Mouse (Mus musculus): Measurements from ENCODE around the gene Fmnl2. TPM values are rescaled to one million over a fixed set of nuclear protein-coding genes. Genes with fewer than 3 reads are reported as not detected.

Gene Fmnl2
- polyA plus RNA-seq, 1 experiment from 2014 or later, result 19.5 TPM

GRCm38 (mm10) chr2:52949556-52949955 lies 91.9 kb downstream of the Fmnl2 start:
- no peak overlapping the region for H3K27ac ChIP-seq (ENCODE audit: low read depth, low read length)
- ATAC-seq (ENCODE audit: low FRiP score) (no peak), DNase-seq (ENCODE audit: low spot score) (no peak)
- no peak overlapping the region for H3K9ac ChIP-seq (ENCODE audit: low read depth, low read length)
- H3K4me1 ChIP-seq (replicated peaks; ENCODE audit: control insufficient read depth, insufficient read depth, low read length), result no peaks in the 10 kb centered on the region
- 95% methylated on average over 4 of the region's 4 CpGs for WGBS
- H3K36me3 ChIP-seq (ENCODE audit: control insufficient read depth, insufficient read depth, low read length), result no peaks in the 10 kb centered on the region
- no peak overlapping the region for H3K4me2 ChIP-seq (replicated peaks; ENCODE audit: low read depth, low read length)
- no peaks in the 10 kb centered on the region for H3K27me3 ChIP-seq (ENCODE audit: control insufficient read depth, insufficient read depth, low read length)
- H3K4me3 ChIP-seq (ENCODE audit: low read depth, low read length), result no peak overlapping the region
- no peaks in the 10 kb centered on the region for H3K9me3 ChIP-seq (ENCODE audit: control insufficient read depth, low read length)

GRCm38 (mm10) chr2:52950226-52950625 lies 92.6 kb downstream of the Fmnl2 start:
- H3K27ac ChIP-seq (ENCODE audit: low read depth, low read length), result no peak overlapping the region
- H3K4me3 ChIP-seq (ENCODE audit: low read depth, low read length), result no peak overlapping the region
- H3K27me3 ChIP-seq (ENCODE audit: control insufficient read depth, insufficient read depth, low read length), result no peaks in the 10 kb centered on the region
- no peaks in the 10 kb centered on the region for H3K9me3 ChIP-seq (ENCODE audit: control insufficient read depth, low read length)
- no peak overlapping the region for H3K4me2 ChIP-seq (replicated peaks; ENCODE audit: low read depth, low read length)
- no peaks in the 10 kb centered on the region for H3K36me3 ChIP-seq (ENCODE audit: control insufficient read depth, insufficient read depth, low read length)
- DNase-seq (ENCODE audit: low spot score), result no peak
- WGBS, result 72% methylated on average over 4 of the region's 4 CpGs
- no peak for ATAC-seq (ENCODE audit: low FRiP score)
- no peak overlapping the region for H3K9ac ChIP-seq (ENCODE audit: low read depth, low read length)
- no peaks in the 10 kb centered on the region for H3K4me1 ChIP-seq (replicated peaks; ENCODE audit: control insufficient read depth, insufficient read depth, low read length)

- no peak for DNase-seq (ENCODE audit: low spot score)
- Histone ChIP-seq H3K4me2 (replicated peaks; ENCODE audit: low read depth, low read length) (no peak overlapping the region), H3K9me3 (ENCODE audit: control insufficient read depth, low read length) (no peaks in the 10 kb centered on the region), H3K4me1 (replicated peaks; ENCODE audit: control insufficient read depth, insufficient read depth, low read length) (no peaks in the 10 kb centered on the region), H3K36me3 (ENCODE audit: control insufficient read depth, insufficient read depth, low read length) (no peaks in the 10 kb centered on the region), H3K27ac (ENCODE audit: low read depth, low read length) (no peak overlapping the region), H3K27me3 (ENCODE audit: control insufficient read depth, insufficient read depth, low read length) (no peaks in the 10 kb centered on the region), H3K9ac (ENCODE audit: low read depth, low read length) (no peak overlapping the region), H3K4me3 (ENCODE audit: low read depth, low read length) (no peak overlapping the region)
- WGBS, result 86% methylated on average over 6 of the region's 6 CpGs
- ATAC-seq (ENCODE audit: low FRiP score), result no peak
These were observed 94.6 kb downstream of the Fmnl2 start for GRCm38 (mm10) chr2:52952202-52952730.

- Histone ChIP-seq H3K9me3 (ENCODE audit: control insufficient read depth, low read length) (no peaks in the 10 kb centered on the region), H3K4me2 (replicated peaks; ENCODE audit: low read depth, low read length) (no peak overlapping the region), H3K4me3 (ENCODE audit: low read depth, low read length) (no peak overlapping the region), H3K27ac (ENCODE audit: low read depth, low read length) (no peak overlapping the region), H3K9ac (ENCODE audit: low read depth, low read length) (no peak overlapping the region), H3K27me3 (ENCODE audit: control insufficient read depth, insufficient read depth, low read length) (no peaks in the 10 kb centered on the region), H3K4me1 (replicated peaks; ENCODE audit: control insufficient read depth, insufficient read depth, low read length) (peaks cover 17% of the 10 kb centered on the region), H3K36me3 (ENCODE audit: control insufficient read depth, insufficient read depth, low read length) (no peaks in the 10 kb centered on the region)
- WGBS, result 75% methylated on average over 8 of the region's 8 CpGs
- DNase-seq (ENCODE audit: low spot score) (no peak), ATAC-seq (ENCODE audit: low FRiP score) (no peak)
These were observed 97.4 kb downstream of the Fmnl2 start for GRCm38 (mm10) chr2:52955090-52955489.

GRCm38 (mm10) chr2:52955831-52956230 lies 98.2 kb downstream of the Fmnl2 start:
- WGBS, result 94% methylated on average over 10 of the region's 10 CpGs
- Histone ChIP-seq H3K4me3 (ENCODE audit: low read depth, low read length) (no peak overlapping the region), H3K9ac (ENCODE audit: low read depth, low read length) (no peak overlapping the region), H3K27ac (ENCODE audit: low read depth, low read length) (no peak overlapping the region), H3K4me2 (replicated peaks; ENCODE audit: low read depth, low read length) (no peak overlapping the region), H3K27me3 (ENCODE audit: control insufficient read depth, insufficient read depth, low read length) (no peaks in the 10 kb centered on the region), H3K36me3 (ENCODE audit: control insufficient read depth, insufficient read depth, low read length) (no peaks in the 10 kb centered on the region), H3K4me1 (replicated peaks; ENCODE audit: control insufficient read depth, insufficient read depth, low read length) (peaks cover 17% of the 10 kb centered on the region), H3K9me3 (ENCODE audit: control insufficient read depth, low read length) (no peaks in the 10 kb centered on the region)
- no peak for ATAC-seq (ENCODE audit: low FRiP score)
- DNase-seq (ENCODE audit: low spot score), result no peak

- Histone ChIP-seq H3K9me3 (ENCODE audit: control insufficient read depth, low read length) (no peaks in the 10 kb centered on the region), H3K4me1 (replicated peaks; ENCODE audit: control insufficient read depth, insufficient read depth, low read length) (peaks cover 17% of the 10 kb centered on the region), H3K9ac (ENCODE audit: low read depth, low read length) (0 out of 2 replicates have a peak overlapping the region, but pooled peaks have one; percentile 31), H3K36me3 (ENCODE audit: control insufficient read depth, insufficient read depth, low read length) (no peaks in the 10 kb centered on the region), H3K4me2 (replicated peaks; ENCODE audit: low read depth, low read length) (0 out of 2 replicates have a peak overlapping the region, but pooled peaks have one; percentile 28), H3K27me3 (ENCODE audit: control insufficient read depth, insufficient read depth, low read length) (no peaks in the 10 kb centered on the region), H3K4me3 (ENCODE audit: low read depth, low read length) (no peak overlapping the region), H3K27ac (ENCODE audit: low read depth, low read length) (peak overlapping the region; percentile 67)
- WGBS, result 26% methylated on average over 8 of the region's 8 CpGs
- DNase-seq (ENCODE audit: low spot score) (peak; percentile 38), ATAC-seq (ENCODE audit: low FRiP score) (peak; percentile 52)
These were observed 100.3 kb downstream of the Fmnl2 start for GRCm38 (mm10) chr2:52957771-52958534.

- no peaks in the 10 kb centered on the region for H3K9me3 ChIP-seq (ENCODE audit: control insufficient read depth, low read length)
- H3K9ac ChIP-seq (ENCODE audit: low read depth, low read length), result peak overlapping the region; percentile 31; the same call in 1 of the 2 replicates
- H3K27ac ChIP-seq (ENCODE audit: low read depth, low read length), result peak overlapping the region; percentile 67
- no peak overlapping the region; the same call in 1 of the 2 replicates for H3K4me3 ChIP-seq (ENCODE audit: low read depth, low read length)
- H3K4me1 ChIP-seq (replicated peaks; ENCODE audit: control insufficient read depth, insufficient read depth, low read length), result peaks cover 17% of the 10 kb centered on the region
- ATAC-seq (ENCODE audit: low FRiP score) (peak; percentile 83), DNase-seq (ENCODE audit: low spot score) (peak; percentile 64)
- no peaks in the 10 kb centered on the region for H3K27me3 ChIP-seq (ENCODE audit: control insufficient read depth, insufficient read depth, low read length)
- H3K4me2 ChIP-seq (replicated peaks; ENCODE audit: low read depth, low read length), result peak overlapping the region; percentile 28
- 3% methylated on average over 15 of the region's 15 CpGs for WGBS
- H3K36me3 ChIP-seq (ENCODE audit: control insufficient read depth, insufficient read depth, low read length), result no peaks in the 10 kb centered on the region
These were observed 101.1 kb downstream of the Fmnl2 start for GRCm38 (mm10) chr2:52958535-52959290.

GRCm38 (mm10) chr2:52959291-52959621 lies 101.6 kb downstream of the Fmnl2 start:
- Histone ChIP-seq H3K4me3 (ENCODE audit: low read depth, low read length) (no peak overlapping the region), H3K27me3 (ENCODE audit: control insufficient read depth, insufficient read depth, low read length) (no peaks in the 10 kb centered on the region), H3K36me3 (ENCODE audit: control insufficient read depth, insufficient read depth, low read length) (no peaks in the 10 kb centered on the region), H3K4me2 (replicated peaks; ENCODE audit: low read depth, low read length) (peak overlapping the region; percentile 28), H3K9ac (ENCODE audit: low read depth, low read length) (no peak overlapping the region), H3K27ac (ENCODE audit: low read depth, low read length) (0 out of 2 replicates have a peak overlapping the region, but pooled peaks have one; percentile 67), H3K4me1 (replicated peaks; ENCODE audit: control insufficient read depth, insufficient read depth, low read length) (peaks cover 17% of the 10 kb centered on the region), H3K9me3 (ENCODE audit: control insufficient read depth, low read length) (no peaks in the 10 kb centered on the region)
- ATAC-seq (ENCODE audit: low FRiP score) (no peak; the same call in 1 of the 2 replicates), DNase-seq (ENCODE audit: low spot score) (no peak)

Data from hindbrain, embryonic 11.5 days (tissue).